Mouse (Mus musculus) spleen, postnatal 0 days (tissue): Measurements from ENCODE around the gene Rbm43. TPM values are rescaled to one million over a fixed set of nuclear protein-coding genes. Genes with fewer than 3 reads are reported as not detected.

Experiments used
- polyA plus RNA-seq: library from polyadenylated mRNA; unstranded; fragments of >200 nt; fragmentation: Nextera tagmentation; extraction: Ambion mirVana; gene quantifications from 2 replicates; pipeline ENCODE4 v1.2.1, GENCODE M21; 2015

The Rbm43 gene
- 34.0 and 36.5 TPM in 2 replicates for polyA plus RNA-seq

GRCm38 (mm10) chr2:51934574-51935334, at the start of gene Rbm43:
Gene Rbm43, minus strand, starts transcription at chr2:51935163.

GRCm38 (mm10) chr2:51973410-51973968, 38.5 kb upstream of the Rbm43 start, which contains the start of gene Nmi:
Gene Nmi, minus strand, starts transcription at chr2:51973494.

Other genes with a start within 250 kb of the Rbm43 start
- gene Nmi, start 38.3 kb upstream of the Rbm43 start, polyA plus RNA-seq: 27.8 and 31.8 TPM in 2 replicates
- gene Tnfaip6, start 102.8 kb upstream of the Rbm43 start, polyA plus RNA-seq: 1.4 and 1.6 TPM in 2 replicates
- 24.3 and 25.6 TPM in 2 replicates for gene Rif1, start 137.7 kb upstream of the Rbm43 start, polyA plus RNA-seq